In genomic region chr3:100686756-100687155, GRCm38 (mm10) we compare ENCODE assay signal across 11 mouse cellular contexts. TPM values are rescaled to one million over a fixed set of nuclear protein-coding genes. Genes with fewer than 3 reads are reported as not detected.
A peak's percentile ranks its signal among the peaks of the same experiment; 100 is the strongest.
DNase-seq lines count a peak whose midpoint lies in the region; ATAC-seq lines count a peak whose summit lies in the region.
"Had no signal": no experiment of that assay in that cellular context is flagged by ENCODE, and none has a peak within 500 bp of the region (broad histone marks: within the 10 kb centered on the region; RNA-seq: fewer than 3 reads in every experiment).

No protein-coding gene starts in this region.

- H3K4me3 ChIP-seq in kidney, embryonic 14.5 days (ENCODE audit: low read length): no peak overlapping the region
- H3K4me3 ChIP-seq in hindbrain, embryonic 11.5 days (ENCODE audit: low read depth, low read length): no peak overlapping the region
- peak overlapping the region; percentile 94 for H3K4me3 ChIP-seq in liver, embryonic 15.5 days (replicated peaks)

- DNase-seq in cerebellum, adult 9-11 months: peak; percentile 24
- DNase-seq in cerebellum, postnatal 25 days: no peak
- no peak for DNase-seq in kidney, adult 8-10 months
- peak; percentile 17 for DNase-seq in hindbrain, embryonic 11.5 days (ENCODE audit: low spot score)
- no peak for DNase-seq in embryo, embryonic 10 days (ENCODE audit: low spot score)
- DNase-seq in embryo, embryonic 9.5 days (ENCODE audit: extremely low spot score): no peak
- DNase-seq: kidney, postnatal 25 days; left cerebral cortex, postnatal 4 days had no signal

- H3K27me3 ChIP-seq in kidney, embryonic 14.5 days (ENCODE audit: control insufficient read depth, insufficient read depth, low read length): no peaks in the 10 kb centered on the region
- no peaks in the 10 kb centered on the region for H3K27me3 ChIP-seq in hindbrain, embryonic 11.5 days (ENCODE audit: control insufficient read depth, insufficient read depth, low read length)
- no peaks in the 10 kb centered on the region; the same call in 1 of the 2 replicates for H3K27me3 ChIP-seq in liver, embryonic 15.5 days
- H3K27me3 ChIP-seq: midbrain, embryonic 12.5 days had no signal

- ATAC-seq in kidney, embryonic 14.5 days (ENCODE audit: low FRiP score, low TSS enrichment): no peak
- no peak for ATAC-seq in hindbrain, embryonic 11.5 days (ENCODE audit: low FRiP score)
- ATAC-seq in liver, embryonic 15.5 days (ENCODE audit: insufficient read depth): no peak

- no peak overlapping the region for H3K27ac ChIP-seq in kidney, embryonic 14.5 days (ENCODE audit: low read depth, low read length)
- H3K27ac ChIP-seq in hindbrain, embryonic 11.5 days (ENCODE audit: low read depth, low read length): no peak overlapping the region
- H3K27ac ChIP-seq in liver, embryonic 15.5 days (replicated peaks): no peak overlapping the region

- WGBS in kidney, embryonic 14.5 days: 88% methylated on average over 8 of the region's 8 CpGs
- 90% methylated on average over 8 of the region's 8 CpGs for WGBS in hindbrain, embryonic 11.5 days
- WGBS in liver, embryonic 15.5 days (ENCODE audit: insufficient replicate concordance): 86% methylated on average over 8 of the region's 8 CpGs

- H3K4me1 ChIP-seq in kidney, embryonic 14.5 days (ENCODE audit: control insufficient read depth, insufficient read depth, low read length): peaks cover 6% of the 10 kb centered on the region
- peaks cover 2% of the 10 kb centered on the region for H3K4me1 ChIP-seq in hindbrain, embryonic 11.5 days (replicated peaks; ENCODE audit: control insufficient read depth, insufficient read depth, low read length)
- peaks cover 34% of the 10 kb centered on the region for H3K4me1 ChIP-seq in liver, embryonic 15.5 days (replicated peaks)

- no peaks in the 10 kb centered on the region for H3K36me3 ChIP-seq in kidney, embryonic 14.5 days (ENCODE audit: control insufficient read depth, insufficient read depth, low read length)
- no peaks in the 10 kb centered on the region for H3K36me3 ChIP-seq in hindbrain, embryonic 11.5 days (ENCODE audit: control insufficient read depth, insufficient read depth, low read length)
- no peaks in the 10 kb centered on the region for H3K36me3 ChIP-seq in liver, embryonic 15.5 days (replicated peaks)
- H3K36me3 ChIP-seq: midbrain, embryonic 12.5 days had no signal

- no peak overlapping the region for H3K9ac ChIP-seq in kidney, embryonic 14.5 days (ENCODE audit: low read depth, low read length)
- H3K9ac ChIP-seq in hindbrain, embryonic 11.5 days (ENCODE audit: low read depth, low read length): no peak overlapping the region
- H3K9ac ChIP-seq in liver, embryonic 15.5 days: no peak overlapping the region

- H3K4me2 ChIP-seq in kidney, embryonic 14.5 days (replicated peaks; ENCODE audit: low read depth, low read length): peak overlapping the region; percentile 86; the same call in 1 of the 2 replicates
- no peak overlapping the region; the same call in 1 of the 2 replicates for H3K4me2 ChIP-seq in hindbrain, embryonic 11.5 days (replicated peaks; ENCODE audit: low read depth, low read length)
- peak overlapping the region; percentile 86; the same call in 1 of the 2 replicates for H3K4me2 ChIP-seq in liver, embryonic 15.5 days

- no peaks in the 10 kb centered on the region for H3K9me3 ChIP-seq in kidney, embryonic 14.5 days (ENCODE audit: control insufficient read depth, low read length)
- no peaks in the 10 kb centered on the region for H3K9me3 ChIP-seq in hindbrain, embryonic 11.5 days (ENCODE audit: control insufficient read depth, low read length)
- no peaks in the 10 kb centered on the region for H3K9me3 ChIP-seq in liver, embryonic 15.5 days (replicated peaks)
- H3K9me3 ChIP-seq: midbrain, embryonic 12.5 days had no signal

RNA-seq across cellular contexts. Expression of gene Man1a2, which starts 1.5 kb away (rescaled TPM):
- 69.9 and 102 TPM in 2 replicates for polyA plus RNA-seq in kidney, embryonic 14.5 days (2014; fragmentation: Nextera tagmentation; extraction: Ambion mirVana)
- polyA plus RNA-seq in hindbrain, embryonic 11.5 days (2014; fragmentation: Nextera tagmentation; extraction: Ambion mirVana): 48.4 and 68.5 TPM in 2 replicates
- 30.3 and 32.0 TPM in 2 replicates for polyA plus RNA-seq in liver, embryonic 15.5 days (2015; fragmentation: Nextera tagmentation; extraction: Ambion mirVana)

Comparison
In these comparisons a context has a peak if more than half of its experiments do, and no peak if none do; other contexts are left out.
1. DNase-seq: peak in cerebellum, adult 9-11 months (single experiment) and hindbrain, embryonic 11.5 days (single experiment); none in cerebellum, postnatal 25 days (0 of 2), kidney, adult 8-10 months (0 of 2), embryo, embryonic 10 days (single experiment) and embryo, embryonic 9.5 days (single experiment).